Comparison of ENCODE assay signal across 7 mouse cellular contexts in genomic region chr7:25367632-25368293, GRCm38 (mm10). TPM values are rescaled to one million over a fixed set of nuclear protein-coding genes. Genes with fewer than 3 reads are reported as not detected.
DNase-seq lines count a peak whose midpoint lies in the region; ATAC-seq and TF ChIP-seq lines count a peak whose summit lies in the region.

No protein-coding gene starts in this region.

- H3K4me2 ChIP-seq in intestine, embryonic 15.5 days (replicated peaks): no peak overlapping the region; the same call in 1 of the 2 replicates

- H3K27me3 ChIP-seq in thymus, adult 2 months (ENCODE audit: control insufficient read depth, insufficient read depth, low read length): peaks cover 3% of the 10 kb centered on the region; the same call in 1 of the 2 replicates
- peaks cover 65% of the 10 kb centered on the region for H3K27me3 ChIP-seq in embryonic facial prominence, embryonic 10.5 days (replicated peaks; ENCODE audit: low read depth, poor library complexity, severe bottlenecking)
- H3K27me3 ChIP-seq in intestine, embryonic 15.5 days (replicated peaks): peaks cover 42% of the 10 kb centered on the region

- no peak overlapping the region for H3K4me3 ChIP-seq in thymus, adult 2 months (ENCODE audit: control insufficient read depth, insufficient read depth, low read length)
- H3K4me3 ChIP-seq in embryonic facial prominence, embryonic 10.5 days: peak overlapping the region; percentile 39
- no peak overlapping the region for H3K4me3 ChIP-seq in intestine, embryonic 15.5 days (replicated peaks)

- WGBS in thymus, adult 2 months: 6% methylated on average over 33 of the region's 33 CpGs
- WGBS in embryonic facial prominence, embryonic 10.5 days: 2% methylated on average over 33 of the region's 33 CpGs
- 3% methylated on average over 33 of the region's 33 CpGs for WGBS in intestine, embryonic 15.5 days

- H3K9me3 ChIP-seq in embryonic facial prominence, embryonic 10.5 days: no peaks in the 10 kb centered on the region
- no peaks in the 10 kb centered on the region for H3K9me3 ChIP-seq in intestine, embryonic 15.5 days

- ATAC-seq in intestine, embryonic 15.5 days: no peak

- H3K9ac ChIP-seq in intestine, embryonic 15.5 days: peak overlapping the region; percentile 21; the same call in 1 of the 2 replicates

- no peak for TF ChIP-seq CTCF in thymus, adult 2 months (IDR thresholded peaks at IDR 0.05; ENCODE audit: borderline replicate concordance, control insufficient read depth, extremely low read depth, insufficient read depth, low read length, poor library complexity)

- TF ChIP-seq POLR2A in thymus, adult 2 months (IDR thresholded peaks at IDR 0.05; ENCODE audit: control insufficient read depth, extremely low read depth, insufficient read depth, low read length, poor library complexity): no peak

- peak; percentile 19 for DNase-seq in thymus, adult 2 months
- no peak for DNase-seq in thymus, postnatal 10 days (ENCODE audit: low spot score in 2 of 2)
- peak; percentile 49 for DNase-seq in embryonic facial prominence, embryonic 10.5 days (ENCODE audit: low spot score)
- peak; percentile 50 to 62 for DNase-seq in lung, postnatal 4 days
- no peak for DNase-seq in gastrocnemius, postnatal 10 days
- no peak for DNase-seq in left cerebral cortex, adult 11 months (ENCODE audit: low spot score)

- H3K36me3 ChIP-seq in thymus, adult 2 months (ENCODE audit: control insufficient read depth, insufficient read depth, low read length): no peaks in the 10 kb centered on the region
- H3K36me3 ChIP-seq in embryonic facial prominence, embryonic 10.5 days (replicated peaks): peaks cover 23% of the 10 kb centered on the region
- no peaks in the 10 kb centered on the region for H3K36me3 ChIP-seq in intestine, embryonic 15.5 days

- H3K27ac ChIP-seq in thymus, adult 2 months (ENCODE audit: control insufficient read depth, insufficient read depth, low read length): no peak overlapping the region
- no peak overlapping the region for H3K27ac ChIP-seq in embryonic facial prominence, embryonic 10.5 days (replicated peaks)
- H3K27ac ChIP-seq in intestine, embryonic 15.5 days: no peak overlapping the region

- no peaks in the 10 kb centered on the region for H3K4me1 ChIP-seq in thymus, adult 2 months (replicated peaks; ENCODE audit: control insufficient read depth, insufficient read depth, low read length)
- H3K4me1 ChIP-seq in embryonic facial prominence, embryonic 10.5 days: peaks cover 47% of the 10 kb centered on the region
- peaks cover 4% of the 10 kb centered on the region; the same call in 1 of the 2 replicates for H3K4me1 ChIP-seq in intestine, embryonic 15.5 days (replicated peaks)

RNA-seq across cellular contexts. Expression of gene Cnfn, which starts 1.8 kb away (rescaled TPM):
- polyA plus RNA-seq in thymus, adult 2 months (2012; rRNA removed): 13.4 and 20.6 TPM in 2 replicates
- not detected in 2 replicates for polyA plus RNA-seq in embryonic facial prominence, embryonic 10.5 days (2016; fragmentation: Nextera tagmentation; extraction: Ambion mirVana)
- polyA plus RNA-seq in intestine, embryonic 15.5 days (2015; fragmentation: Nextera tagmentation; extraction: Ambion mirVana): 0.47 and 0.63 TPM in 2 replicates
- not detected for total RNA-seq in gastrocnemius, postnatal 10 days (2021)

RNA-seq across cellular contexts. Expression of gene Lipe, which starts 30.7 kb away (rescaled TPM):
- 75.3 and 91.6 TPM in 2 replicates for polyA plus RNA-seq in thymus, adult 2 months (2012; rRNA removed)
- 7.8 and 11.6 TPM in 2 replicates for polyA plus RNA-seq in embryonic facial prominence, embryonic 10.5 days (2016; fragmentation: Nextera tagmentation; extraction: Ambion mirVana)
- 7.0 and 8.8 TPM in 2 replicates for polyA plus RNA-seq in intestine, embryonic 15.5 days (2015; fragmentation: Nextera tagmentation; extraction: Ambion mirVana)
- 10 to 100 TPM; 18.2 to 18.4 TPM for total RNA-seq in gastrocnemius, postnatal 10 days (2021)

RNA-seq across cellular contexts. Expression of gene Cxcl17, which starts 44.9 kb away (rescaled TPM):
- 0.56 and 1.2 TPM in 2 replicates for polyA plus RNA-seq in thymus, adult 2 months (2012; rRNA removed)
- 0.69 and 0.75 TPM in 2 replicates for polyA plus RNA-seq in embryonic facial prominence, embryonic 10.5 days (2016; fragmentation: Nextera tagmentation; extraction: Ambion mirVana)
- polyA plus RNA-seq in intestine, embryonic 15.5 days (2015; fragmentation: Nextera tagmentation; extraction: Ambion mirVana): 0.45 TPM in 1 of 2 replicates, not detected in the other
- total RNA-seq in gastrocnemius, postnatal 10 days (2021): not detected

RNA-seq across cellular contexts. Expression of gene Megf8, which starts 50.8 kb away (rescaled TPM):
- polyA plus RNA-seq in thymus, adult 2 months (2012; rRNA removed): 11.9 and 14.8 TPM in 2 replicates
- 17.6 and 17.7 TPM in 2 replicates for polyA plus RNA-seq in embryonic facial prominence, embryonic 10.5 days (2016; fragmentation: Nextera tagmentation; extraction: Ambion mirVana)
- polyA plus RNA-seq in intestine, embryonic 15.5 days (2015; fragmentation: Nextera tagmentation; extraction: Ambion mirVana): 8.1 and 9.2 TPM in 2 replicates
- total RNA-seq in gastrocnemius, postnatal 10 days (2021): 10 to 100 TPM; 24.0 to 27.2 TPM

Comparison
In these comparisons a context has a peak if more than half of its experiments do, and no peak if none do; other contexts are left out.
1. DNase-seq: peak in thymus, adult 2 months (single experiment), embryonic facial prominence, embryonic 10.5 days (single experiment) and lung, postnatal 4 days (2 of 2); none in thymus, postnatal 10 days (0 of 2), gastrocnemius, postnatal 10 days (single experiment) and left cerebral cortex, adult 11 months (single experiment).